Mouse (Mus musculus): Measurements from ENCODE around the gene Nptn. TPM values are rescaled to one million over a fixed set of nuclear protein-coding genes. Genes with fewer than 3 reads are reported as not detected.

The Nptn gene
- polyA plus RNA-seq, 1 experiment = 349 TPM

GRCm38 (mm10) chr9:58539886-58540285, 42.2 kb upstream of the Nptn start:
- Histone ChIP-seq H3K36me3 (ENCODE audit: control insufficient read depth, insufficient read depth) (peaks cover 13% of the 10 kb centered on the region), H3ac (ENCODE audit: control insufficient read depth, insufficient read length) (no peak overlapping the region), H3K79me2 (ENCODE audit: control insufficient read depth, insufficient read depth) (peaks cover 27% of the 10 kb centered on the region), H3K27me3 (ENCODE audit: control insufficient read depth, insufficient read depth, insufficient read length) (no peaks in the 10 kb centered on the region), H3K4me2 (ENCODE audit: low read depth) (no peak overlapping the region), H3K4me3 (no peak overlapping the region)
- TF ChIP-seq TCF3 (IDR thresholded peaks at IDR 0.05; ENCODE audit: insufficient read length, low read depth) (no peak), SRF (IDR thresholded peaks at IDR 0.05; ENCODE audit: control insufficient read depth, insufficient read length, low read depth) (no peak), E2F4 (IDR thresholded peaks at IDR 0.05; ENCODE audit: insufficient read depth) (no peak), MYOG (IDR thresholded peaks at IDR 0.05; ENCODE audit: control insufficient read depth in 1 of 3, insufficient read depth in 1 of 3, insufficient read length in 2 of 3, low read depth in 2 of 3) (no peak), CEBPB (IDR thresholded peaks at IDR 0.05; ENCODE audit: insufficient read depth, poor library complexity, severe bottlenecking) (no peak), MYOD1 (IDR thresholded peaks at IDR 0.05; ENCODE audit: control insufficient read depth in 1 of 3, insufficient read length in 2 of 3, low read depth in 2 of 3) (no peak), POLR2A (IDR thresholded peaks at IDR 0.05; ENCODE audit: insufficient read length, low read depth) (no peak), REST (IDR thresholded peaks at IDR 0.05; ENCODE audit: insufficient read depth, insufficient read length) (no peak), MAX (IDR thresholded peaks at IDR 0.05; ENCODE audit: low read depth) (no peak), USF1 (IDR thresholded peaks at IDR 0.05; ENCODE audit: low read depth) (no peak), POLR2AphosphoS2 (IDR thresholded peaks at IDR 0.05; ENCODE audit: insufficient read length, low read depth) (no peak), TCF12 (IDR thresholded peaks at IDR 0.05; ENCODE audit: insufficient read depth, poor library complexity, severe bottlenecking) (no peak)

DNA sequence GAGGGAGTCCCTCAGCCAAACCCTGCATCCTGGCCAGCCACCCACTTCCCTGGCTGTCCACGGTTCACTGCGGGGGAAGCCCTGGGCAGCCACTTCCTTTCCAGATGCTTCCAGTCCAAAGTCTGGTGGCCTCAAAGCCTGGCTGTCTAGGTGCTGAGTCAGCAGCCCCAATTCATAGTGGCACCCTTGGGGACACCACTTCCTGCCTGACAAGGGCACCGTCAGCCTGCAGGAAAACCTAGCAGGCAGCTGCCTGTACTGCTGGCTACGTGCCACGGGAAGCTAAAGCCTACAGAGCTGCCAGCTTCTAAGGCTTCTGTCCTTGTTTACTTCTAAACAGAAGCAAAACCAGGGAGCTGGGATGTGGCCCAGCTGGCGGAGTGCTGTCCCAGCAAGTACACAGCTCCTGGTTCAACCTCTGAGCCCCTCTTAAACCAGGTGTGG, 40.1 kb upstream of the Nptn start:
- Histone ChIP-seq H3K4me3 (no peak overlapping the region), H3K36me3 (ENCODE audit: control insufficient read depth, insufficient read depth) (peaks cover 13% of the 10 kb centered on the region), H3K27me3 (ENCODE audit: control insufficient read depth, insufficient read depth, insufficient read length) (no peaks in the 10 kb centered on the region), H3ac (ENCODE audit: control insufficient read depth, insufficient read length) (no peak overlapping the region), H3K79me2 (ENCODE audit: control insufficient read depth, insufficient read depth) (peaks cover 46% of the 10 kb centered on the region), H3K4me2 (ENCODE audit: low read depth) (peak overlapping the region; percentile 46)
- TF ChIP-seq USF1 (IDR thresholded peaks at IDR 0.05; ENCODE audit: low read depth) (no peak), REST (IDR thresholded peaks at IDR 0.05; ENCODE audit: insufficient read depth, insufficient read length) (no peak), POLR2AphosphoS2 (IDR thresholded peaks at IDR 0.05; ENCODE audit: insufficient read length, low read depth) (no peak), MYOD1 (IDR thresholded peaks at IDR 0.05; ENCODE audit: control insufficient read depth in 1 of 3, insufficient read length in 2 of 3, low read depth in 2 of 3) (peak; percentile 40 to 75 (median 41)), MYOG (IDR thresholded peaks at IDR 0.05; ENCODE audit: control insufficient read depth in 1 of 3, insufficient read depth in 1 of 3, insufficient read length in 2 of 3, low read depth in 2 of 3) (peak in 1 of 3 experiments; percentile 65)

- H3K4me2 ChIP-seq (ENCODE audit: low read depth) = peak overlapping the region; percentile 13
Observed at GRCm38 (mm10) chr9:58544879-58545324, 37.1 kb upstream of the Nptn start.

DNA sequence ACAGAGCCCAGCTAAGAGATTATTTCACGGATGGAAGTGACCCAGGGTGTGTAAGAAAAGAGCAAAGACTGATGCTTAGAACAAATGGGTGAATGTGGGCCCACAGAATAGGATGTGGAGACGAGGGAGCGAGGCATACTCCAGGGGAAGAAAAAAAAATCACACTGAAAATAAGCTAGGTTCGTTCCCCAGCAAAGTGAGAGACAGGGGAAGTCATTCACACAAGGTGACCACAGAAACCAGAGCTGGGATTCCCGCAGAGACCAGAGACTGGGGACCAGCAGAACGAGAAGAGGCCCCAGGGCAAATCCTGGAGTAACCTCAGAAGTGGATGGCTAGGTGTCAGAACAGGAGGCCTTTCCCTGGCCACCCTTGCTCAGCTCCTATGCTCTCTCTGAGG, 36.6 kb upstream of the Nptn start:
- H3K27me3 ChIP-seq (ENCODE audit: control insufficient read depth, insufficient read depth, insufficient read length) = no peaks in the 10 kb centered on the region
- peaks cover 64% of the 10 kb centered on the region for H3K79me2 ChIP-seq (ENCODE audit: control insufficient read depth, insufficient read depth)
- H3K4me3 ChIP-seq = no peak overlapping the region
- H3ac ChIP-seq (ENCODE audit: control insufficient read depth, insufficient read length) = no peak overlapping the region
- TF ChIP-seq POLR2A (IDR thresholded peaks at IDR 0.05; ENCODE audit: insufficient read length, low read depth) (no peak), POLR2AphosphoS2 (IDR thresholded peaks at IDR 0.05; ENCODE audit: insufficient read length, low read depth) (no peak), E2F4 (IDR thresholded peaks at IDR 0.05; ENCODE audit: insufficient read depth) (no peak), MYOG (IDR thresholded peaks at IDR 0.05; ENCODE audit: control insufficient read depth in 1 of 3, insufficient read depth in 1 of 3, insufficient read length in 2 of 3, low read depth in 2 of 3) (no peak), TCF12 (IDR thresholded peaks at IDR 0.05; ENCODE audit: insufficient read depth, poor library complexity, severe bottlenecking) (no peak), REST (IDR thresholded peaks at IDR 0.05; ENCODE audit: insufficient read depth, insufficient read length) (no peak), TCF3 (IDR thresholded peaks at IDR 0.05; ENCODE audit: insufficient read length, low read depth) (no peak), MAX (IDR thresholded peaks at IDR 0.05; ENCODE audit: low read depth) (no peak), MYOD1 (IDR thresholded peaks at IDR 0.05; ENCODE audit: control insufficient read depth in 1 of 3, insufficient read length in 2 of 3, low read depth in 2 of 3) (no peak), USF1 (IDR thresholded peaks at IDR 0.05; ENCODE audit: low read depth) (no peak)
- H3K4me2 ChIP-seq (ENCODE audit: low read depth) = peak overlapping the region; percentile 13
- peaks cover 1% of the 10 kb centered on the region for H3K36me3 ChIP-seq (ENCODE audit: control insufficient read depth, insufficient read depth)

More at GRCm38 (mm10) chr9:58544879-58545324, 37.1 kb upstream of the Nptn start:
- Histone ChIP-seq H3ac (ENCODE audit: control insufficient read depth, insufficient read length) (no peak overlapping the region), H3K79me2 (ENCODE audit: control insufficient read depth, insufficient read depth) (peaks cover 59% of the 10 kb centered on the region), H3K36me3 (ENCODE audit: control insufficient read depth, insufficient read depth) (peaks cover 6% of the 10 kb centered on the region), H3K4me3 (no peak overlapping the region), H3K27me3 (ENCODE audit: control insufficient read depth, insufficient read depth, insufficient read length) (no peaks in the 10 kb centered on the region)
- TF ChIP-seq MYOD1 (IDR thresholded peaks at IDR 0.05; ENCODE audit: control insufficient read depth in 1 of 3, insufficient read length in 2 of 3, low read depth in 2 of 3) = no peak
- TF ChIP-seq POLR2A (IDR thresholded peaks at IDR 0.05; ENCODE audit: insufficient read length, low read depth) = no peak
- no peak for TF ChIP-seq REST (IDR thresholded peaks at IDR 0.05; ENCODE audit: insufficient read depth, insufficient read length)
- no peak for TF ChIP-seq E2F4 (IDR thresholded peaks at IDR 0.05; ENCODE audit: insufficient read depth)
- TF ChIP-seq TCF12 (IDR thresholded peaks at IDR 0.05; ENCODE audit: insufficient read depth, poor library complexity, severe bottlenecking) = no peak
- TF ChIP-seq MYOG (IDR thresholded peaks at IDR 0.05; ENCODE audit: control insufficient read depth in 1 of 3, insufficient read depth in 1 of 3, insufficient read length in 2 of 3, low read depth in 2 of 3) = no peak
- TF ChIP-seq SRF (IDR thresholded peaks at IDR 0.05; ENCODE audit: control insufficient read depth, insufficient read length, low read depth) = no peak
- TF ChIP-seq CEBPB (IDR thresholded peaks at IDR 0.05; ENCODE audit: insufficient read depth, poor library complexity, severe bottlenecking) = no peak

Measured in myocyte (in vitro differentiated cells).